Mouse (Mus musculus): ENCODE measurements around the gene Gli2.

Gene Gli2

GRCm38 (mm10) chr1:118994482-118995105, 58.8 kb downstream of the Gli2 start:
- no peak for DNase-seq

GRCm38 (mm10) chr1:118993775-118994174, 59.6 kb downstream of the Gli2 start:
- no peak for DNase-seq

- no peak for DNase-seq
Measured at GRCm38 (mm10) chr1:118988331-118988730, 65.1 kb downstream of the Gli2 start.

- no peak for DNase-seq
Measured at GRCm38 (mm10) chr1:118987538-118987937, 65.9 kb downstream of the Gli2 start.

GRCm38 (mm10) chr1:118983389-118983788, 70.0 kb downstream of the Gli2 start:
- no peak for DNase-seq

GRCm38 (mm10) chr1:118982805-118983211, 70.6 kb downstream of the Gli2 start:
- DNase-seq = peak; percentile 87

- DNase-seq = peak; percentile 97
Measured at GRCm38 (mm10) chr1:118981943-118982804, 71.2 kb downstream of the Gli2 start.

GRCm38 (mm10) chr1:118980636-118981035, 72.8 kb downstream of the Gli2 start:
- DNase-seq = peak; percentile 85

- DNase-seq = peak; percentile 60
Measured at GRCm38 (mm10) chr1:118976596-118976995, 76.8 kb downstream of the Gli2 start.

GRCm38 (mm10) chr1:118975376-118975775, 78.0 kb downstream of the Gli2 start:
- no peak for DNase-seq

- DNase-seq = no peak
Measured at GRCm38 (mm10) chr1:118970068-118970467, 83.4 kb downstream of the Gli2 start.

- peak; percentile 50 for DNase-seq
Measured at GRCm38 (mm10) chr1:118969409-118969808, 84.0 kb downstream of the Gli2 start.

GRCm38 (mm10) chr1:118968661-118969179, 84.7 kb downstream of the Gli2 start:
- DNase-seq = no peak

- DNase-seq = no peak
Measured at GRCm38 (mm10) chr1:118967976-118968375, 85.4 kb downstream of the Gli2 start.

GRCm38 (mm10) chr1:118967281-118967680, 86.1 kb downstream of the Gli2 start:
- no peak for DNase-seq

GRCm38 (mm10) chr1:118958644-118959043, 94.8 kb downstream of the Gli2 start:
- no peak for DNase-seq

- DNase-seq = no peak
Measured at GRCm38 (mm10) chr1:118955791-118956190, 97.6 kb downstream of the Gli2 start.

GRCm38 (mm10) chr1:118954434-118955301, 98.8 kb downstream of the Gli2 start:
- peak; percentile 93 for DNase-seq

GRCm38 (mm10) chr1:118953031-118953430, 100.4 kb downstream of the Gli2 start:
- no peak for DNase-seq

- no peak for DNase-seq
Measured at GRCm38 (mm10) chr1:118952318-118952717, 101.1 kb downstream of the Gli2 start.

GRCm38 (mm10) chr1:118948407-118948806, 105.0 kb downstream of the Gli2 start:
- DNase-seq = no peak

- DNase-seq = no peak
Measured at GRCm38 (mm10) chr1:118947221-118947620, 106.2 kb downstream of the Gli2 start.

- no peak for DNase-seq
Measured at GRCm38 (mm10) chr1:118941336-118941735, 112.1 kb downstream of the Gli2 start.

Measured in retina, postnatal 1 day (tissue).